Mouse (Mus musculus): Measurements from ENCODE around the gene Atf7ip.

- no peak for TF ChIP-seq CTCF (IDR thresholded peaks at IDR 0.05; ENCODE audit: low read depth, low read length)
- no peak for TF ChIP-seq EP300 (IDR thresholded peaks at IDR 0.05; ENCODE audit: insufficient read depth, low read depth, low read length)
These were observed 34.4 kb upstream of the Atf7ip start for GRCm38 (mm10) chr6:136471601-136472000.
